Mouse (Mus musculus): ENCODE results near the gene Stn1.

Stn1 gene

DNA sequence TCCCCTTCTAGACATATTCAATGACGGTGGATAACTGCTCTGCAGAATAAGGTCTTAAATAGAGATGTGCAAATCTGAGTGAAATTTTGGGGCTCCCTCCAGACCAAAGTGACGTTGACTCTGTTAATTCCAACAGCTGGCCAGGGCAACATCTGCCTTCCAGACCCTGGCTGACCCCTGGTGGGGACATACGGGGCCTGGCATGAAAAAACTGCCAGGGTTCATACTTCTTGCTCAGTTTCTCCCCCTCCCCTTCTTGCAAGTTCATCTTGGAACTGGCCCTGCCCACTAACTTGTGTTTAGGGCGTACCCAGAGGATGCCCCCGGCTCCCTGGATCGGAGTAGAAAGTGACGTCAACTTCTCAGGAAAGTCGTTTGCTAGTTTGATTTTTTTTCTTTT is 70.5 kb downstream of the Stn1 start:
- no peak for DNase-seq

DNA sequence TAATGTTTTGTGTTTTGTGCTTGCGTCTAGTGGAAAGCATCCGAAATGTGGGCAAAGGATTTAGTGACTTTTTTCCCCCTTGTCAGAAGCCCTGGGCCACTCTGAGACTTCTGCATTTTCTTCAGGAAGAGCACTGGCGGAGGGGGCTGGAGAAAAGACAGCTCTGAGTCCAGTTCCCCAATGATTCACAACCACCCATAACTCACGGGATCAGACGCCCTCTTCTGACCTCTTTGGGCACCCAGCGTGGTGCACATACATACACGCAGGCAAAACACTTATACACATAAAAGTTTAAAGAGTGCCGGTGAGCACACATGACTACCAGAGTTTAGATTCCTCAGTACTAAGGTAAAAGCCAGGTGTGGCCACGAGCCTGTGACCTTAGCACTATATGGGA is 71.8 kb downstream of the Stn1 start:
- no peak for DNase-seq

DNA sequence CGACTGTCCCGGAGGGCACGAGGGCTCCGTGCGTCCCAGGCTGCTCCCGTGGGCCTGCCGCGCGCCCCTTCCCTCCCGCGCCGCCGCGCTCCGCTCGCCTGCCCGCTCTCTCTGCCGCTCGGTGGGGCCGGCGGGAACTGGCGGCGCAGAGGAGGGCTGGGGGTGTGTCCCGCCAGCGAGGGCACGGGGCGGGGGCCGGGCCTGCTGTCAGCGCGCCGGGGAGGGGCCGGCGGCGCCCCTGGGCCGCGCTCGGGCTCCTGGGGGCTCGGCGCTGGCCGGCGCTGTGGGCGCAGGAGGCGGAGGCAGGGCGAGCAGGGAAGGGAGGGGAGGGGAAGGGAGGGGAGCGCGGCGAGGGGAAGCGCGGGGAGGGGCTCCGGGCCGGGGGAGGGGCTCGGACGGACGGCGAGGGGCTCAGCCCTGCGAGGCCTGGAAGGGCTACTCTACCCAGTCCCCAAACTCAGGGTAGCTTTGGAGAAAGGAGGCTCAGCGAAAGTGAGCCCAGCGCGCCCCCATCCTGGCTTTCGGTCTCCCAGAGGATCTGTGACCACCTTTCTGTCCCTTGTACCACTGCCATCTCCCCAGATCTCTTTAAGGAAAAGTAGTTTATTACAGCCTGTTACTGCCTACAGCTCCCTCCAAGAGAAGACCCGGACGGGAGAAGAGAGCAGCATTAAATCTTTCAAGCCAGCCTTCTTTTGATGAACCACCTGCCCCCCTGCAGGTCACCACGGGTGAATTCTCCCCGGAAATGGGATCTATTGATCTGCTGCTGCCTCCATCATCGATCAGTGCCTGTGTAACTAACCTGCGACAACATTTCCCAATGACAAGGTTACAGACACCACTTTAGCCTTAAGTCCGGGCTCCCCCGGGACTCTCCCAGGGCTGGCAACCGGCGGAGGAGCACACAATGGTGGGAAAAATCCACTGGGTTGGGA is 72.7 kb downstream of the Stn1 start, which contains the start of gene Sh3pxd2a:
Gene Sh3pxd2a, minus strand, starts transcription at position 98 of the 938 bp plus-strand sequence.
- peak; percentile 62 to 73 for DNase-seq

DNA sequence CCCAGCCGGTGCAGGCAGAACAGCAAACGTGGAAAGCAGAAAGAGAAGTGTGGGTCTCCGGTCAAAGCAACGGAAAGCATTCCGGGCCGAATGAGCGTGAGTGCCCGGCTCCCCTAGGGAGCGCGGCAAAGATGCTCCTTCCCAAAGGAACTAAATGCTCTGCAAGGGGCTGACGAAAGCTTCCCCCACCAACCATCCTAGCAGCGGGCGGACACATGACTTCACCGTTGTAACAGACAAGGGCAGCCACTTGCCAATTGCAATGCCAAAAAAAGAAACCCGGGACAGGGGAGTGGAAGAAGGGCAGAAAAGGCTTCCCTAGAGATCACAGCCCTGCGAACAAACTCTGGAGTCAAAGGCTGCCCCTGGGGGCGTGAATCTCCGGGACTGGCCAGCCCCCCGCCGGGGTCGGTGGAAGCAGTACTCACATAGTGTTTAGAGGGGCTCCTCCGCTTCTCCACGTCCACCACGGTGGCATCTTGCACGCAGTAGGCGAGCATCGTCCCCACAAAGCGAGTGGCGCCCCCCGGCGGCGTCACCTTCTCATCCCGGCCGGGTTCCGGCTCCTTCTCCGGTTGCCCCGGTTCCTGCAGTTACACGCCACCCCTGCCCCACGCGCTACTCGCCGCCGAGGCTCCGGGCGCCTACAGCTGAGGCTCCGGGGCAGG is 73.5 kb downstream of the Stn1 start:
- DNase-seq: peak; percentile 84 to 87

DNA sequence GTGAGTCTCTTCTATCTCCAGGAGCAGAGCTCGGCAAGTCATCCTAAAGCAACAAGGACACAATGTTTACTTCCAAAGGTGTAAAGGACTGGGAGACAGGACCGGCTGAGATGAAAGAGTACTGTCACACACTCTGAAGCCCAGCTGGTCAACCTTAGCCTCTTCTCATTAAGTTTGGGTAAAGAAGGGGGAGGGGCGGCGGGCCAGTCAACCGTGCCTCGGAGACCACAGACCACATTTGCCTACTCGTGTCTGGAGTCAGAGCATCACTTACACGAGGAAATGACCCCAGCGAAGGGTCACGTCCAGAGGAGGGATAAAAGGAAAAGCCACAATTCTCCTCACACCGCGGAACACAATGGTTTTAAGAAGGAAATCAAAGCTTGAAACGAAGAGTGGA is 74.1 kb downstream of the Stn1 start:
- DNase-seq: no peak

DNA sequence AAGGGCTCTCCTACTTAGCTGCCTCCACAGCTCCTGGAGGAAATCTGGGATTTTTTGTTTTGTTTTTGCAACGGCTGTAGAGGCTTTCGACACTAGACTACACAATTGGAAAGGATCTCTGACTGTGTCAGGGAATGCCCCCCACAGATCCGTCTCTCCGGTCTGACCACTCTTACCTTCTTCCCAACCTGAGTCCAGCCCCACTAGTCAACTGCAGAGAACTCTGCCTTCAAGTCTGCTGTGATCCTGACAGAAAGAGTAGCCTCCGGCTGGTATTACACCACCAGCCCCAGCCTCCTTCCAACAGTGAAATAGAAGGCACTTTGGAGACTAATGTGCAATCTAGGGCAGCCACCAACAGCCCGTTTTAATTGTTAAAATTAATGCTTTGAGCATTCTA is 74.6 kb downstream of the Stn1 start:
- DNase-seq: no peak

DNA sequence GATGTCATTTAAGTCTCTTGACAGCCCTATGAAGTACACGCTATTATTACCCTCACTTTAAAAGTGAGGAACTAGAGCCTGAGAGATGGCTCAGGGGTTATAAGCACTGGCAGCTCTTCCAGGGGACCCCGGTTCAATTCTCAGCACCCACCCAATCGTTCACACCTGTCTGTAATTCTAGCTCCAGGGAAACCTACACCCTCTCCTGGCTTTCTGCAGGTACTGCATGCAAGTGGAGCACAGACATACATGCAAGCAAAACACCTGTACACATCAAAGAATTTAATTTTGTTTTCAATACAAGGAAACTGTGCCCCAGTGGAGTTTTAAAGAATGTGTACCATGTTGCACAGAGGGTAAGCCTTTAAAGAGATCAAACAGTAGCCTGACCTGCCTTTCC is 75.5 kb downstream of the Stn1 start:
- no peak for DNase-seq

DNA sequence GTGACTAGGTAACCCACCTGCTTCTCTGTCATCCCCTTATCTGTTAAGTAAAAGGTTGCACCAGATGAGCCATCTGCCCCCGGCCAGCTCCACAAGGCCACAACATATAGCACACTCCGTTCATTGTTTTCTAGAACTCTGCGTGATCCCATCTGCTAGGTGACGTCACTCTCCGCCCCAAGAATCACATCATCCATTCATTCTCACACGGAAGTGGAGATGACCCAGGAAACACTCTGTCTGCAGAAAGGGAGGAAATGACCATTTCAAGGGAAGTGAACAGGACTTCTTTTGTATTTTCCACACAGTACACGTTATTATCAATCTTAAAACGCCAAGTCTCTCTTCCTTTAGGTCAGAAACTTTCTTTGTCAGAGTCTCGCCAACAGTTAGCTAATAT is 75.9 kb downstream of the Stn1 start:
- DNase-seq: no peak

DNA sequence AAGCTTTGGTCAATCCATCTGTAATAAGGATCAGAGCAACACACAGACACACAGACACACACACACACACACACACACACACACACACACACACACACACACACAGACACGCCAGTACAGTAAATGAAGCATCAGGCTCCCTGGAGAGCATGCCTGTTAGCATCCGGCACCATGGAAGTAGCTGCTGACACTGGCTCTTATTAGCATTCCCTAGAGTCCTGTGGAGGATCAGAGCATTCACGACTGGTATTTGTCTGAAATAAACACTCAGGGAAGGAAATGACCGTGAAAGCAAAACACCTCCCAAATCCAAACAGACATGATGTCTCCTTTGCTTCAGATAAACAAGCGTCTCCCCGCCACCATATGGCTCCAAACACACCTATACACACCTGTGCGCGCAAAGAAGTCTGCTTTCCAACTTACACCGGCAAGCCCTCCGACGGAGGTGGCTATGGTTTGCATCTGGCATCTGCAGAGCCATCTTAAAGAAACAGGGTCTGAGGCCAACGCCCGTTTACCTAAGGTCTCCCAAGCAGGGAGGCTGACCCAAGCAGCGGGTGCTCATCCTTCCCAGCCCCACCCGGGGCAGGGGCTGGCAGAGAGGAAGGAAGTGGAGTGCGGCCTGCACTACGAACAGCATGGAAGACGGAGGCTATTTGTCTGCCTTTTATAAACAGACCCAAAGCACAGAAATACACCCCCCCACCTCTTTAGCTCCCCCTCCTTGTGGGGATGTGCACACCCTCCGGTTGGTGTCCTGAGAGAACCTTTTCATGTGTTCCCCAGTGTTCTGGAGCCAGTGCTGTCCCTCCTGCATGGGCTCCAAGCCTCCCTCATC is 77.0 kb downstream of the Stn1 start:
- peak; percentile 57 to 77 for DNase-seq

DNA sequence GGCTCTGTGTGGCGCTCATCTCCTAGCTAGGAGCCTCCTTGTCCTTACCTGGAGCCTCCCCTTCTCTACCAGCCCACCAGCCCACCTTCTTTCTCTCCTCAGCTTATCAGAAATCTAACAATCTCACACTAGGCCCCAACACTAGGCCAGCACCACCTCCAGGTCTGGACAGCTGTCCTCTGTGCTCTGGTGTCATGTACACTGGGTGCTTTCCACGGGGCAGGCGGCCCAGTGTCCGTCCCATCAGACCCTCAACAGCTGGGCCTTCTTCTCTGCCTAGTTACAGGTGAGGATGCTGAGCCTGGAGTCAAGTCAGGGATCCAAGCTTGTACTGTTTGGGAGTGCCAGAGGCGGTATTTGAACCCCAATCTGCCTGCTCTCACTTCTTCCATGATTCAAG is 78.1 kb downstream of the Stn1 start:
- no peak for DNase-seq

DNA sequence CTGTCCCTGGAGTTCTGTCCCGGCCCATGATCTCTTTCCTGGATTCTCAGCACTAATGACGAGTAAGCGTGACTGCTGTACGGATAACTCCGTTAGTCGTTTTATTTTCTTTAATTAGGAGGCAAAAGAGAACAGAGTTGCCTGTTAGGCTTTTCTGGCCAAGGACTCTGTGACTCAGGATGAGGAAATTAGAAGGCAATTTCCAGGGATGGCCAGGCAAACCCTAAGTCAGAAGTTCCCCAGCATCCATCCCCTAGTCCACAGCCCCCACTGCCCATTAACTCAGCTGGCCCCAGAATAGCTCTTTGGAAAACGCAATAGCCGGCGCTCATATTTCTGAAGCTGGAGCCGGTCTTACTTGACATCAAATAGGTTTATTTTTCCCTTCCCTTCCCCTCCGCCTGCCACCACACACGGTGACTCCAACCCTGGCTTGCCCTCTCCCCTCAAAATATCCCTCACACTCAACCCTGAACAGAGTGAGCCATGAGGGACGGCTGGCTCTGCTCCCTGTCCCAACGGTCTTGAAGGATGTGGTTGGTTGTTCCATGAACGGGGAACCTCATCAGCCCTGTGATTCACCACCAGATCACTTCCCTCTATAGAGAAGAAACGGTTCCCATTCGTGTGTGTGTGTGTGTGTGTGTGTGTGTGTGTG is 78.7 kb downstream of the Stn1 start:
- DNase-seq: no peak

DNA sequence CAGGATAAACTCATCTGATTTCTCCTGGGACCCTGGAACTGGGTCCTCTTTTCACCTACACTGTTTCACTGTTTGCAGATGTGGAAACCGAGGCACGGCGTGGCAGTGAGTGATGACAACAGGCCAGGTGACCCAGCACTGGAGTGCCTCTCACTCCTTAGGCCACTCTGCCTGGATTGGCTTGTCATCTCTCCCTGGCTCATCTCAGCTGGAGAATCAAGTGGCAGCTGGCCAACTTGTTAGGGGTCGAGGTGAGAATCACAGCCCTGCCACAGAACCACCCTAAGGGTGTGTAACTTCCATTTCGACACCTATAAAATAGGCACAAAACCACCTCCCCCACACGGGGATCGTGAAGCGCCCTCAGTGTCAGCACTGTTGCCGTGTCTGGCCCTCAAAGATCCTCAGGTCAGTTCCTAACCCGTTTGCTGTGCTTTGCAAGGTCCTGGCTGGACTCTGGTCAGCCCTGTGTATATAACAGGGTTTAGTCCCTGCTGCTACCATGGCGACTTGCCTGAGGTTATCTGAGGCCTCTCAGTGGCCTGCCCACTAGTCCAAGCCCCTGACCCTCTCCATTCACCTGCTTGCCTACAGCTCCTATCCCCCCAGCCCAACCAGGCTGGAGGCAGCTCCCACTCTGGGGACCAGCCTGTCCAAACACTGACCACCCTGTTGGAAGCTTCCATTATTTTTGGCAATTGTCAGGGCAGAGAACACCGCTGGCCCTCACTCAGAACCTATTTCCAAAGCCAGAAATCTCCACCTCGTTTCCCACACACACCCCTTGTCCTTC is 79.4 kb downstream of the Stn1 start:
- DNase-seq: peak; percentile 56 to 76

DNA sequence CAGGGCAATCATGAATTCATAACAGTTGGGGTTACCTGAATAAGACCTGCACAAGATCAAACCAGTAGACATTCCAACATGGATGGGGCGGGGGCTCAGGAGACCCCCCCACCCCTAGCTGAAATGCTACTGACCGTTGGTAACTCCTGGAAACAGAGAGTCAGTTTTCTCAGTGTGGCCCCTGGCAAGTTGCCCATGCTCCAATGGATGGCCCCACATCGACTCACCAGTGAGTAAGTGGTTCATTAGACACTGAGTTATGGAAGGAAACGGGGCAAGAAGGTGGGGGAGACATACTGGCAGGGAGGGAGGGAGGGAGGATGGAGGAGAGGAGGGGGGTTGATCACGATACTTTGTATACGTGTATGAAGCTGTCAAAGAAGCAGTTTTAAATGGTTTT is 81.3 kb downstream of the Stn1 start:
- DNase-seq: no peak

DNA sequence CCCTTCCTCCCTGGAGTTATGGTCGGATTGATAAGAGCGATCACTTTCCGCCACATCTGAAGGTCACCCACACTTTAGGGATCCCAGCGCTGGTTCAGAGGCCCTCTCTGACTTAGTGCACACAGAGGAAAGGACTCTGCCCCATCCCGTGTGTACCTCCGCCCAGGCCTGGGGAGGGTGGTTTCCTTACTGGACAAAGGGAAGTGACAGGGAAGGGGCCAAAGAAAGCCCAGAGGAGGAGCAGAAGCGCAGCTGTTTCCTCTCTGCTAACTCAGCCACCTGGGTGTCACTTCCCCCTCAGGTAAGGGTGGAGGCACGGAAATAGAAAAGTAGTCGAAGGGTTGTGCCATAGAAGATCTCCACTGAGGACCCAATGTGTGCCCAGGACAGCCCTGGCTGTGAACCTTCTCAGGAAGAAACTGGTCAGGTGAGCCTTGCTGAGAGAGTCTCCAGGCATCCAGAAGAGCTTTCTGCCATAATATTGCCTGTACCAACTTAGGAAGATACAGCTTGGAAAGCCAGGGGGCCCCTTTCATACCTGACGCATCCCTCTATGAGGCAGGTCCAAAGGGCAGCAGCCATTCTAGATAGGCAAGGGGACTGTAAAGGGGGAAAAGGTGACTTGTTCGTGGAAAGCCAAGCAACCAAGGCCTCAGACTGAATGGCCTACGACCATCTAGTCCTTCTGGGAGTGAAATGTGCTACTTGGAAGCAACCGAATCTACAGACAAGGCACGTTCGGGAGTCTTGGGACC is 82.1 kb downstream of the Stn1 start:
- DNase-seq: peak; percentile 55 to 63

DNA sequence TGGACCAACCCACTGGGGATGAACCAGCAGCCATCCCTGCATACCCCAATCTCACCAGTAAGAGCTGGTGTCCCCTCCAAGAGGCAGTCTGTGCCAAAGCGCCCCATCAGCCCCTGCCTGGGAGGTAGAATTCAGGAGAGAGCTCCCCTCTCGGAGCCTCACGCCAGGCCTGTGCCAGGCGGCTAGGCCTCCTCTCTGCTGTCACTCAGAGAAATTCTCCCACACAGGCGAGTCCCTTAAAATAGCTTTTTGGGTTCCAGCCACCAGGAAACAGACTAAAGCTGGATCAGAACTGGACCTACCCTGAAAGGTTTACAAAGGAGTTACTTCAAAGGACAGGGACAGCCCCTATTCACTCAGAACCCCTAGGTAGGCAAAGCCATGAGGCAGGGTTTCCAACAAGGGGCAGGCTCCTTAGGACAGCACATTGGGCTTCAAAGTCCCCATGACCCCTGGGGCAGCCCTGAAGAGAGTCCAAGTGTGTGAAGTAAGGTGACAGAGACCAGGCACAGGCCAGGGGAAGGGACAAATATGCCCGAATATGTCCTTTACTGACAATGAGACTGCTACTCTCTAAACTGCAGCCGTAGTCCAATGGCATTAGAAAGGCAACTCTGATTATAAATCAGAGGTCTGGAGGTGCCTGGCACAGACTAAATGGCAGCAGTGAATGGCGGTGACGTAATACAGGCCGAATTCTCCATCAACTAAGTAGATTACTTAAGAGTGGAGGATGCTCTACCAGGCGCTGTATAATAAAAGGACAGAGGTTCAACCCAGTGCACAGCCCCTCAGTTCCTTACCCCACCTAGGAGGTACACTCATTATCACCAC is 82.9 kb downstream of the Stn1 start:
- DNase-seq: no peak

DNA sequence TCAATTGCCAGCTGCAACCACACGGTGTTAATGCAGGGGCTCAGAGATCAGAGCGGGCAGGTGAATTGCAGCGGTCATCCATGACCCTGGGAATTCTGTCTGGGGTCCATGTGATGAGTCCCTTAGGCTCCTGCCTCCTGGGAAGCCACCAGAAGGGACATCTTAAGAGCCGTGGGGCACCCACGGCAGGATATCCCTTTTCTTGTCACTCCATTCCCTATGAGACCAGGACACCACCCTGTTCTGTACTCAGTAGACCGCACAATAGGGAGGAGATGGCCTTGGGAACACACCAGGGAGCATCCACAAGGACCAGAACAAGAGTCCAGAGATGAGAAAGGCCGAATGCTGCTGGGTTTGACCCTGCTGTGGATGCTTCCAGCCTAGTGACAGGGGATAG is 84.0 kb downstream of the Stn1 start:
- DNase-seq: no peak

DNA sequence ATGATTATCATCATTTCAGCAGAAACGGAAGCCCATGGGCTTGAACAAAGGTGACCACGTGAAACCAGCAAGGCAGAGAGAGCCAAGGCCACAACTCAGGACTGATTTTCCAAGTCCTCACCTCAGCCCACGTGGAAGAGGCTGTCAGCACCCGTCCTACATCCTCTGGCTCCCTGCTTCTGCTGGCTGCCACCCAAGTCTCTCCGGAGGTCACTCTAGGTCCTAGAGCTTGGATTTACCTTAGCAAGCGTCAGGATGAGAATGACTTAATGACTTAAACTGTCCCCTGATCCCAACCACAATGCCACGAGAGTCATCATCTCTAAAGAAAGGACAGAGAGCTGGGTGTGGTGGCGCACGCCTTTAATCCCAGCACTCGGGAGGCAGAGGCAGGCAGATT is 84.6 kb downstream of the Stn1 start:
- DNase-seq: peak in 1 of 2 experiments; percentile 40

DNA sequence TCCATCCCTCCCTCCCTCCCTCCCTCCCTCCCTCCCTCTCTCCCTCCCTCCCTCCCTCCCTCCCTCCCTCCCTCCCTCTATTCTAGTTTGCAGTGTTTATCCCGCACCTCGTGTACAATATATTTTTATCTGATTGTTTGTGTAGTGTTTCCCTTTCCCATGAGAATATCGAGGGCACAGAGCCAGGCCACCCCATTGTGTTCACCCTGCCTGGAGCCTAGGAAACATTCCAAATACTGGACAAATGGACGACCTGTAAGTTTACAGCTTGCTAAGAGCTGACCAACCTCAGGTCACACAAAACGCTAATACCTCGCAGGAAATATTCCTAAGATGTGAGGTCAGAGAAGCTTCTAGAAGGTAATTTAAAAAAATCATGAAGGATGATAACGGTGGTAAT is 85.1 kb downstream of the Stn1 start:
- peak; percentile 69 to 84 for DNase-seq

DNA sequence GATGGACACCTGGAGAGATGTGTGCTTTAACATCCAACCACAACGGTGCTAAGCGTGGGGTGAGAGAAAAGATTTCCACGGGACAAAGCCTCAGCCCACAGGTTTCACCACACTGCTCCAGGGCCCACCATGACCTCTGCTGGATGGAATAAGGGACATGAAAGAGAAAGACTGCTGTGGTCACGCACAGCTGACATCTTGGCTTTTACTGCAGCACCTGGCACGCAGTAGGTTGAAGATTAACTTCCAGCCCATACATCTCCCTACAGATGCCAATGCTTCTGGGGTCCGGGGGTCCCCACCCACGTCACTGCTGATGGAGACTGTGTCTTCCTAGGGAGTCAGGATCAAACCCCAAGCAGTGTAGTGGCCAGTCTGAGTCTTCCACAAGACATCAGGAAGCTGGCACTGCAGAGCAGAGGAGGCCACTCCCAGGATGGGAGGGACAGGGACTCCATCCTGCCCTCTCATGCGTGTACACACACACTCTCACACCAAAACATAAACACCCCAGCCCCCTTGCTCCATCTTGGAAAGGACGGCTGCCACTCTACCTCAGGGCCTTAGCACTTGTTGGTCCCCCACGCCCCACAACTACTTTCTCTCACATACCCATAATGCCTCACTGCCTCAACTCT is 85.7 kb downstream of the Stn1 start:
- peak; percentile 65 to 75 for DNase-seq
